In genomic region chr1:165609495-165610320, GRCm38 (mm10) we compare ENCODE assay signal across 12 mouse cellular contexts. TPM values are rescaled to one million over a fixed set of nuclear protein-coding genes. Genes with fewer than 3 reads are reported as not detected.
DNase-seq lines count a peak whose midpoint lies in the region; ATAC-seq and TF ChIP-seq lines count a peak whose summit lies in the region.
"Had no signal": no experiment of that assay in that cellular context is flagged by ENCODE, and none has a peak within 500 bp of the region (broad histone marks: within the 10 kb centered on the region; RNA-seq: fewer than 3 reads in every experiment).

No protein-coding gene starts in this region.

- H3K4me3 ChIP-seq in kidney, postnatal 0 days (replicated peaks; ENCODE audit: low read depth, low read length) = no peak overlapping the region
- no peak overlapping the region for H3K4me3 ChIP-seq in embryonic facial prominence, embryonic 15.5 days (replicated peaks)
- H3K4me3 ChIP-seq in intestine, embryonic 15.5 days (replicated peaks) = no peak overlapping the region
- no peak overlapping the region for H3K4me3 ChIP-seq in neural tube, embryonic 14.5 days (ENCODE audit: low read depth, low read length)

- no peak overlapping the region for H3K4me2 ChIP-seq in kidney, postnatal 0 days (ENCODE audit: low read length)
- H3K4me2 ChIP-seq in embryonic facial prominence, embryonic 15.5 days (replicated peaks) = no peak overlapping the region
- H3K4me2 ChIP-seq in intestine, embryonic 15.5 days (replicated peaks) = no peak overlapping the region
- no peak overlapping the region for H3K4me2 ChIP-seq in neural tube, embryonic 14.5 days (ENCODE audit: low read depth, low read length)

- no peak overlapping the region for H3K27ac ChIP-seq in kidney, postnatal 0 days
- H3K27ac ChIP-seq in embryonic facial prominence, embryonic 15.5 days (replicated peaks) = peak overlapping the region; percentile 19; the same call in 1 of the 2 replicates
- 0 out of 2 replicates have a peak overlapping the region, but pooled peaks have one; percentile 29 for H3K27ac ChIP-seq in intestine, embryonic 15.5 days
- H3K27ac ChIP-seq in neural tube, embryonic 14.5 days (ENCODE audit: low read depth, low read length) = peak overlapping the region; percentile 61; the same call in 1 of the 2 replicates
- H3K27ac ChIP-seq: macrophage had no signal

- no peaks in the 10 kb centered on the region for H3K9me3 ChIP-seq in kidney, postnatal 0 days (replicated peaks; ENCODE audit: low read length)
- no peaks in the 10 kb centered on the region for H3K9me3 ChIP-seq in embryonic facial prominence, embryonic 15.5 days (replicated peaks)
- no peaks in the 10 kb centered on the region for H3K9me3 ChIP-seq in intestine, embryonic 15.5 days
- no peaks in the 10 kb centered on the region for H3K9me3 ChIP-seq in neural tube, embryonic 14.5 days (ENCODE audit: control insufficient read depth, low read length)
- H3K9me3 ChIP-seq: G1E had no signal

- no peak overlapping the region for H3K9ac ChIP-seq in kidney, postnatal 0 days (ENCODE audit: low read depth, low read length)
- H3K9ac ChIP-seq in embryonic facial prominence, embryonic 15.5 days = no peak overlapping the region
- no peak overlapping the region for H3K9ac ChIP-seq in intestine, embryonic 15.5 days
- no peak overlapping the region for H3K9ac ChIP-seq in neural tube, embryonic 14.5 days (replicated peaks; ENCODE audit: low read depth, low read length)

- WGBS in kidney, postnatal 0 days = 59% methylated on average over 7 of the region's 7 CpGs
- WGBS in embryonic facial prominence, embryonic 15.5 days = 45% methylated on average over 7 of the region's 7 CpGs
- 39% methylated on average over 7 of the region's 7 CpGs for WGBS in intestine, embryonic 15.5 days
- WGBS in neural tube, embryonic 14.5 days = 52% methylated on average over 7 of the region's 7 CpGs

- no peaks in the 10 kb centered on the region for H3K4me1 ChIP-seq in kidney, postnatal 0 days (replicated peaks; ENCODE audit: insufficient read depth, low read length)
- H3K4me1 ChIP-seq in embryonic facial prominence, embryonic 15.5 days = peaks cover 14% of the 10 kb centered on the region
- peaks cover 8% of the 10 kb centered on the region for H3K4me1 ChIP-seq in intestine, embryonic 15.5 days (replicated peaks)
- H3K4me1 ChIP-seq in neural tube, embryonic 14.5 days (ENCODE audit: control insufficient read depth, insufficient read depth, low read length) = peaks cover 10% of the 10 kb centered on the region

- no peak for DNase-seq in kidney, postnatal 0 days (ENCODE audit: low spot score)
- no peak for DNase-seq in kidney, adult 8-10 months
- no peak for DNase-seq in adrenal gland, postnatal 4 days (ENCODE audit: low spot score in 2 of 2)
- DNase-seq in natural killer cell, adult 2 months (ENCODE audit: low spot score in 2 of 2) = no peak
- no peak for DNase-seq in gastrocnemius, adult 8-10 months (ENCODE audit: low spot score in 2 of 2)
- DNase-seq: kidney, postnatal 10 days; right cerebral cortex, adult 18-20 months had no signal

- H3K36me3 ChIP-seq in kidney, postnatal 0 days (ENCODE audit: insufficient read depth, low read length) = peaks cover 16% of the 10 kb centered on the region
- H3K36me3 ChIP-seq in embryonic facial prominence, embryonic 15.5 days = peaks cover 25% of the 10 kb centered on the region
- peaks cover 4% of the 10 kb centered on the region; the same call in 1 of the 2 replicates for H3K36me3 ChIP-seq in intestine, embryonic 15.5 days
- H3K36me3 ChIP-seq in neural tube, embryonic 14.5 days (ENCODE audit: control insufficient read depth, insufficient read depth, low read length) = peaks cover 6% of the 10 kb centered on the region

- H3K27me3 ChIP-seq in kidney, postnatal 0 days (ENCODE audit: insufficient read depth, low read length) = no peaks in the 10 kb centered on the region
- no peaks in the 10 kb centered on the region for H3K27me3 ChIP-seq in embryonic facial prominence, embryonic 15.5 days
- no peaks in the 10 kb centered on the region for H3K27me3 ChIP-seq in intestine, embryonic 15.5 days (replicated peaks)
- no peaks in the 10 kb centered on the region for H3K27me3 ChIP-seq in neural tube, embryonic 14.5 days (ENCODE audit: control insufficient read depth, insufficient read depth, low read length)

- no peak for ATAC-seq in kidney, postnatal 0 days (replicated peaks; ENCODE audit: low FRiP score, low read depth)
- ATAC-seq in embryonic facial prominence, embryonic 15.5 days (ENCODE audit: insufficient number of reproducible peaks, low FRiP score, low TSS enrichment, low read depth) = no peak
- peak; percentile 47 for ATAC-seq in intestine, embryonic 15.5 days
- ATAC-seq in neural tube, embryonic 14.5 days (ENCODE audit: low read depth) = no peak

- peak; percentile 12; the same call in 1 of the 2 replicates for TF ChIP-seq CTCF in kidney, postnatal 0 days (IDR thresholded peaks at IDR 0.05; ENCODE audit: low read depth)

RNA-seq across cellular contexts. Expression of gene Mpzl1, which starts 24.6 kb away (rescaled TPM):
- 186 and 191 TPM in 2 replicates for polyA plus RNA-seq in kidney, postnatal 0 days (2015; fragmentation: Nextera tagmentation; extraction: Ambion mirVana)
- 138 and 147 TPM in 2 replicates for polyA plus RNA-seq in embryonic facial prominence, embryonic 15.5 days (2015; fragmentation: Nextera tagmentation; extraction: Ambion mirVana)
- polyA plus RNA-seq in intestine, embryonic 15.5 days (2015; fragmentation: Nextera tagmentation; extraction: Ambion mirVana) = 129 and 130 TPM in 2 replicates
- 155 and 182 TPM in 2 replicates for polyA plus RNA-seq in neural tube, embryonic 14.5 days (2014; fragmentation: Nextera tagmentation; extraction: Ambion mirVana)
- total RNA-seq in adrenal gland, postnatal 4 days (2021) = 10 to 100 TPM; 81.1 to 82.7 TPM
- 1 to 10 TPM; 5.1 to 6.1 (median 6.0) TPM for total RNA-seq in gastrocnemius, adult 8-10 months (2022)
